Mouse (Mus musculus): ENCODE data around the gene Mxd3. TPM values are rescaled to one million over a fixed set of nuclear protein-coding genes. Genes with fewer than 3 reads are reported as not detected.

Gene Mxd3
- polyA plus RNA-seq, 2 experiments from 2014 or later = 9.2 to 12.4 TPM

Other genes with a start within 250 kb of the Mxd3 start
- 10 to 100 TPM; 64.8 to 89.6 TPM for gene Uimc1, start 229.5 kb downstream of the Mxd3 start, polyA plus RNA-seq (2017; shearing (Covaris generic))
- 10 to 100 TPM; 12.3 to 19.5 TPM for gene Zfp346, start 224.5 kb downstream of the Mxd3 start, polyA plus RNA-seq (2017; shearing (Covaris generic))
- gene Gm17617, start 196.3 kb downstream of the Mxd3 start, polyA plus RNA-seq (2017; shearing (Covaris generic)) = not detected
- gene Fgfr4, start 177.2 kb downstream of the Mxd3 start, polyA plus RNA-seq (2017; shearing (Covaris generic)) = not detected
- gene Nsd1, start 120.0 kb downstream of the Mxd3 start, polyA plus RNA-seq (2017; shearing (Covaris generic)) = 10 to 100 TPM; 53.0 to 53.8 TPM
- gene Prelid1, start 9.3 kb downstream of the Mxd3 start, polyA plus RNA-seq (2017; shearing (Covaris generic)) = 100 to 1,000 TPM; 282 to 313 TPM
- gene Rab24, start 7.9 kb downstream of the Mxd3 start, polyA plus RNA-seq (2017; shearing (Covaris generic)) = 10 to 100 TPM; 10.3 to 13.3 TPM
- 10 to 100 TPM; 46.7 to 58.6 TPM for gene Lman2, start 33.0 kb upstream of the Mxd3 start, polyA plus RNA-seq (2017; shearing (Covaris generic))
- 10 to 100 TPM; 51.5 to 69.6 TPM for gene Rgs14, start 39.9 kb upstream of the Mxd3 start, polyA plus RNA-seq (2017; shearing (Covaris generic))
- gene Slc34a1, start 68.4 kb upstream of the Mxd3 start, polyA plus RNA-seq (2017; shearing (Covaris generic)) = not detected
- gene Pfn3, start 85.4 kb upstream of the Mxd3 start, polyA plus RNA-seq (2017; shearing (Covaris generic)) = not detected
- gene F12, start 97.0 kb upstream of the Mxd3 start, polyA plus RNA-seq (2017; shearing (Covaris generic)) = not detected
- 10 to 100 TPM; 38.6 to 43.6 TPM for gene Grk6, start 115.2 kb upstream of the Mxd3 start, polyA plus RNA-seq (2017; shearing (Covaris generic))
- not detected for gene Prr7, start 134.4 kb upstream of the Mxd3 start, polyA plus RNA-seq (2017; shearing (Covaris generic))
- gene Dbn1, start 158.3 kb upstream of the Mxd3 start, polyA plus RNA-seq (2017; shearing (Covaris generic)) = under 1 TPM in 1 of 2 experiments, not detected in 1; 0.25 TPM
- 10 to 100 TPM in 1 of 2 experiments, 1 to 10 TPM in 1; 7.4 to 14.4 TPM for gene Pdlim7, start 183.9 kb upstream of the Mxd3 start, polyA plus RNA-seq (2017; shearing (Covaris generic))
- 1 to 10 TPM in 1 of 2 experiments, not detected in 1; 2.7 TPM for gene Dok3, start 199.5 kb upstream of the Mxd3 start, polyA plus RNA-seq (2017; shearing (Covaris generic))
- gene Ddx41, start 206.8 kb upstream of the Mxd3 start, polyA plus RNA-seq (2017; shearing (Covaris generic)) = 10 to 100 TPM; 46.8 to 54.5 TPM
- gene Fam193b, start 241.3 kb upstream of the Mxd3 start, polyA plus RNA-seq (2017; shearing (Covaris generic)) = 10 to 100 TPM; 21.6 to 26.7 TPM
- gene Tmed9, start 243.9 kb upstream of the Mxd3 start, polyA plus RNA-seq (2017; shearing (Covaris generic)) = 100 to 1,000 TPM; 152 to 296 TPM

All from activated CD4-positive, CD25-positive, alpha-beta regulatory T cell, adult 4 months (primary cell).